Mouse (Mus musculus) stomach, embryonic 16.5 days (tissue): ENCODE results near the gene Edrf1. TPM values are rescaled to one million over a fixed set of nuclear protein-coding genes. Genes with fewer than 3 reads are reported as not detected.

Experiments used
- ATAC-seq: fragments of 200-750 bp; cut with Nextera tagmentation; 2 replicates; pipeline ENCODE4 v1.8.0; 2017; ENCODE audit warnings: moderate number of reproducible peaks, moderate TSS enrichment; ENCODE audit not compliant: insufficient read depth, low FRiP score
- H3K27ac ChIP-seq: fragments of 300-500 bp; sonication (generic); 2 replicates; pipeline ENCODE4 v1.5.1; 2014; ENCODE audit warnings: low read length
- H3K27me3 ChIP-seq: fragments of 300-500 bp; sonication (generic); 2 replicates; pipeline ENCODE4 v1.6.1; 2014; ENCODE audit warnings: low read length, control low read depth, mixed read lengths; ENCODE audit not compliant: control insufficient read depth, insufficient read depth
- H3K36me3 ChIP-seq: fragments of 300-500 bp; sonication (generic); 2 replicates; pipeline ENCODE4 v1.6.1; 2014; ENCODE audit warnings: low read length; ENCODE audit not compliant: control insufficient read depth, insufficient read depth
- H3K4me1 ChIP-seq: fragments of 300-500 bp; sonication (generic); 2 replicates; pipeline ENCODE4 v1.6.1; 2014; ENCODE audit warnings: low read length, control low read depth, mixed read lengths; ENCODE audit not compliant: control insufficient read depth, insufficient read depth
- H3K4me2 ChIP-seq: fragments of 300-500 bp; sonication (generic); 2 replicates; pipeline ENCODE4 v1.6.1; 2014; ENCODE audit warnings: low read depth, low read length, mixed read lengths
- H3K4me3 ChIP-seq: fragments of 300-500 bp; sonication (generic); replicated peaks from 2 replicates; pipeline ENCODE4 v1.5.1; 2014; ENCODE audit warnings: mild to moderate bottlenecking, low read length
- H3K9ac ChIP-seq: fragments of 300-500 bp; sonication (generic); 2 replicates; pipeline ENCODE4 v1.6.1; 2014; ENCODE audit warnings: low read length
- H3K9me3 ChIP-seq: fragments of 300-500 bp; sonication (generic); replicated peaks from 2 replicates; pipeline ENCODE4 v1.6.1; 2016; ENCODE audit warnings: low read length, control low read depth; ENCODE audit not compliant: control insufficient read depth
- WGBS: fragments of 180-500 bp; shearing (Covaris S2); extraction: QIAGEN DNeasy Blood & Tissue Kit; methylation state at CpG from one replicate; pipeline ENCODE4 v1.1.7; 2014; 5-methylcytosine and 5-hydroxymethylcytosine counted together
- polyA plus RNA-seq: library from polyadenylated mRNA; unstranded; fragments of >200 nt; fragmentation: Nextera tagmentation; extraction: Ambion mirVana; gene quantifications from 2 replicates; pipeline ENCODE4 v1.2.1, GENCODE M21; 2015

Edrf1 gene
- polyA plus RNA-seq, 1 experiment from 2014 or later: 18.4 TPM

- H3K27ac ChIP-seq: no peak overlapping the region
- no peaks in the 10 kb centered on the region for H3K4me1 ChIP-seq
- no peaks in the 10 kb centered on the region for H3K9me3 ChIP-seq
- WGBS: 95% methylated on average over 7 of the region's 7 CpGs
- H3K36me3 ChIP-seq: no peaks in the 10 kb centered on the region
- no peak overlapping the region for H3K4me2 ChIP-seq
- ATAC-seq: no peak
- no peak overlapping the region for H3K4me3 ChIP-seq
- H3K27me3 ChIP-seq: no peaks in the 10 kb centered on the region
- no peak overlapping the region; the same call in 1 of the 2 replicates for H3K9ac ChIP-seq
Measured at GRCm38 (mm10) chr7:133701366-133701765, 64.0 kb downstream of the Edrf1 start.

GRCm38 (mm10) chr7:133702333-133702732, 65.0 kb downstream of the Edrf1 start:
- Histone ChIP-seq H3K4me1 (no peaks in the 10 kb centered on the region), H3K4me2 (no peak overlapping the region), H3K9me3 (no peaks in the 10 kb centered on the region), H3K27me3 (no peaks in the 10 kb centered on the region), H3K9ac (no peak overlapping the region), H3K36me3 (no peaks in the 10 kb centered on the region), H3K27ac (no peak overlapping the region), H3K4me3 (0 out of 2 replicates have a peak overlapping the region, but pooled peaks have one; percentile 4)
- 65% methylated on average over 10 of the region's 10 CpGs for WGBS
- 0 out of 2 replicates have a peak, but pooled peaks have one; percentile 60 for ATAC-seq

- Histone ChIP-seq H3K4me1 (peaks cover 3% of the 10 kb centered on the region), H3K9me3 (no peaks in the 10 kb centered on the region), H3K27me3 (no peaks in the 10 kb centered on the region), H3K36me3 (no peaks in the 10 kb centered on the region), H3K4me2 (no peak overlapping the region), H3K27ac (no peak overlapping the region), H3K9ac (no peak overlapping the region), H3K4me3 (no peak overlapping the region)
- ATAC-seq: no peak
- 95% methylated on average over 7 of the region's 7 CpGs for WGBS
Measured at GRCm38 (mm10) chr7:133703906-133704305, 66.6 kb downstream of the Edrf1 start.

GRCm38 (mm10) chr7:133707301-133707700, 70.0 kb downstream of the Edrf1 start:
- no peaks in the 10 kb centered on the region for H3K9me3 ChIP-seq
- no peak for ATAC-seq
- H3K4me2 ChIP-seq: no peak overlapping the region
- WGBS: 91% methylated on average over 2 of the region's 2 CpGs
- peaks cover 8% of the 10 kb centered on the region for H3K4me1 ChIP-seq
- 0 out of 2 replicates have a peak, but pooled peaks cover 2% of the 10 kb centered on the region for H3K36me3 ChIP-seq
- no peak overlapping the region for H3K4me3 ChIP-seq
- no peaks in the 10 kb centered on the region for H3K27me3 ChIP-seq
- no peak overlapping the region for H3K27ac ChIP-seq
- no peak overlapping the region for H3K9ac ChIP-seq

- Histone ChIP-seq H3K27ac (no peak overlapping the region), H3K4me2 (no peak overlapping the region), H3K27me3 (no peaks in the 10 kb centered on the region), H3K4me1 (no peaks in the 10 kb centered on the region; the same call in 1 of the 2 replicates), H3K9ac (no peak overlapping the region), H3K9me3 (no peaks in the 10 kb centered on the region), H3K36me3 (peaks cover 28% of the 10 kb centered on the region; the same call in 1 of the 2 replicates), H3K4me3 (no peak overlapping the region)
- no peak for ATAC-seq
- 93% methylated on average over 4 of the region's 4 CpGs for WGBS
Measured at GRCm38 (mm10) chr7:133715387-133715786, 78.0 kb downstream of the Edrf1 start.

- Histone ChIP-seq H3K9me3 (no peaks in the 10 kb centered on the region), H3K36me3 (peaks cover 29% of the 10 kb centered on the region), H3K27ac (no peak overlapping the region), H3K4me1 (no peaks in the 10 kb centered on the region), H3K4me2 (no peak overlapping the region), H3K4me3 (no peak overlapping the region), H3K9ac (no peak overlapping the region), H3K27me3 (no peaks in the 10 kb centered on the region)
- 95% methylated on average over 1 of the region's 1 CpGs for WGBS
- ATAC-seq: no peak
Measured at GRCm38 (mm10) chr7:133718580-133718979, 81.2 kb downstream of the Edrf1 start.

GRCm38 (mm10) chr7:133720616-133721015, 83.3 kb downstream of the Edrf1 start:
- peaks cover 25% of the 10 kb centered on the region for H3K36me3 ChIP-seq
- WGBS: 88% methylated on average over 11 of the region's 11 CpGs

More at GRCm38 (mm10) chr7:133720616-133721015, 83.3 kb downstream of the Edrf1 start:
- Histone ChIP-seq H3K27ac (no peak overlapping the region), H3K4me2 (no peak overlapping the region), H3K27me3 (no peaks in the 10 kb centered on the region), H3K9me3 (no peaks in the 10 kb centered on the region), H3K9ac (no peak overlapping the region), H3K4me3 (no peak overlapping the region), H3K4me1 (no peaks in the 10 kb centered on the region)
- ATAC-seq: no peak

Other genes with a start within 250 kb of the Edrf1 start
- gene Tex36, start 35.4 kb upstream of the Edrf1 start, polyA plus RNA-seq: not detected in 2 replicates
- gene Mmp21, start 42.5 kb downstream of the Edrf1 start, polyA plus RNA-seq: 0.08 TPM in 1 of 2 replicates, not detected in the other
- gene Bccip, start 71.8 kb downstream of the Edrf1 start, polyA plus RNA-seq: 136 and 156 TPM in 2 replicates
- gene Uros, start 72.5 kb downstream of the Edrf1 start, polyA plus RNA-seq: 32.1 and 36.4 TPM in 2 replicates
- gene Fank1, start 139.3 kb downstream of the Edrf1 start, polyA plus RNA-seq: 0.21 and 0.39 TPM in 2 replicates
- gene Dhx32, start 145.2 kb downstream of the Edrf1 start, polyA plus RNA-seq: 46.8 and 56.9 TPM in 2 replicates